Mouse (Mus musculus) limb, embryonic 14.5 days (tissue): ENCODE data around the gene Ms4a4c. TPM values are rescaled to one million over a fixed set of nuclear protein-coding genes. Genes with fewer than 3 reads are reported as not detected.

Source experiments
- ATAC-seq: fragments of 200-750 bp; cut with Nextera tagmentation; 2 replicates; pipeline ENCODE4 v1.8.0; 2017; ENCODE audit warnings: low read depth, moderate number of reproducible peaks, moderate TSS enrichment; ENCODE audit not compliant: low FRiP score
- DNase-seq: peaks from one replicate; pipeline ENCODE4 v3.0.0-alpha.2; 2015; ENCODE audit warnings: low spot score
- H3K27ac ChIP-seq: fragments of 300-500 bp; sonication (generic); replicated peaks from 2 replicates; pipeline ENCODE4 v1.5.1; 2014; ENCODE audit warnings: low read depth, mild to moderate bottlenecking, low read length, moderate library complexity, mixed read lengths
- H3K27me3 ChIP-seq: fragments of 300-500 bp; sonication (generic); 2 replicates; pipeline ENCODE4 v1.6.1; 2014; ENCODE audit warnings: low read length, mixed read lengths; ENCODE audit not compliant: control insufficient read depth, insufficient read depth
- H3K36me3 ChIP-seq: fragments of 300-500 bp; sonication (generic); 2 replicates; pipeline ENCODE4 v1.6.1; 2014; ENCODE audit warnings: mild to moderate bottlenecking, low read length, moderate library complexity, mixed read lengths; ENCODE audit not compliant: control insufficient read depth, insufficient read depth
- H3K4me1 ChIP-seq: fragments of 300-500 bp; sonication (generic); 2 replicates; pipeline ENCODE4 v1.6.1; 2014; ENCODE audit warnings: antibody characterized with exemption, low read length, mixed read lengths; ENCODE audit not compliant: control insufficient read depth, insufficient read depth
- H3K4me2 ChIP-seq: fragments of 300-500 bp; sonication (generic); replicated peaks from 2 replicates; pipeline ENCODE4 v1.6.1; 2014; ENCODE audit warnings: low read depth, mild to moderate bottlenecking, low read length, moderate library complexity; ENCODE audit not compliant: severe bottlenecking
- H3K4me3 ChIP-seq: fragments of 300-500 bp; sonication (generic); replicated peaks from 2 replicates; pipeline ENCODE4 v1.5.1; 2014; ENCODE audit warnings: low read length
- H3K9ac ChIP-seq: fragments of 300-500 bp; sonication (generic); 2 replicates; pipeline ENCODE4 v1.6.1; 2014; ENCODE audit warnings: mild to moderate bottlenecking, low read depth, low read length, moderate library complexity; ENCODE audit not compliant: severe bottlenecking
- H3K9me3 ChIP-seq: fragments of 300-500 bp; sonication (generic); 2 replicates; pipeline ENCODE4 v1.6.1; 2016; ENCODE audit warnings: low read length; ENCODE audit not compliant: control insufficient read depth
- POLR2A ChIP-seq: fragments of 200-500 bp; IDR thresholded peaks from 2 replicates; pipeline ENCODE4 v1.8.0; 2012; ENCODE audit warnings: inconsistent platforms, mild to moderate bottlenecking, moderate library complexity, borderline replicate concordance; ENCODE audit not compliant: insufficient read depth, insufficient read length; ENCODE audit errors: extremely low read depth
- WGBS: fragments of 180-500 bp; shearing (Covaris S2); extraction: QIAGEN DNeasy Blood & Tissue Kit; methylation state at CpG from one replicate; pipeline ENCODE4 v1.1.7; 2014; 5-methylcytosine and 5-hydroxymethylcytosine counted together
- polyA plus RNA-seq, 2 experiments: library from polyadenylated mRNA; depleted of rRNA in 1 of 2; stranded (reverse) in 1 of 2; unstranded in 1 of 2; fragments of >200 nt; fragmentation: Nextera tagmentation in 1 of 2; extraction: Ambion mirVana in 1 of 2; gene quantifications; 2 replicates each; pipeline versions ENCODE4 v1.2.1 to v1.2.3; 2012 to 2014

Ms4a4c gene
- polyA plus RNA-seq (2012; rRNA removed) (0.49 and 0.60 TPM in 2 replicates), polyA plus RNA-seq (2014; fragmentation: Nextera tagmentation; extraction: Ambion mirVana) (0.69 and 2.2 TPM in 2 replicates)

DNA sequence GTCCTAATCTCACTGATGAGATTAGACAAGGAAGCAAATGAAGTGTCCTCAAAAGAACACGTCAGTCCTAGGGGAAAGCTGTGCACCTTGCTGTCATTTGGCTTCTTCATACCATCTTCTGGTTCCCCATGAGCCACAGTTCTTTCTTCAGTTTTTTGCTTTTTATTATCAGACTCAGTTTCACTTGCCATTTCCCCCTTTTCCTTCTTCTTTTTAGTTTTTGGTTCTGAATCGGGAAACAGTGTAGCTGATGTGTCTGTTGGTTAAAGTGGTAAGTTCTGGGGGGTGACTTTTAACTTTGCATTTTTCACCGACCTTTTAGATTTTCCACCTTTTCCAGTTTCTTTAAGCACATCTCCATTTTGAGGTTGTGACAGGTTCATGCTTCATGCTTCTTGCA lies at the start of gene Ms4a4c:
TSS of gene Ms4a4c (plus strand) at position 244 of the 400 bp plus-strand sequence.
- Histone ChIP-seq H3K9me3 (no peaks in the 10 kb centered on the region), H3K4me1 (no peaks in the 10 kb centered on the region), H3K36me3 (no peaks in the 10 kb centered on the region), H3K4me3 (no peak within 1 kb of the TSS), H3K4me2 (no peak within 1 kb of the TSS), H3K27me3 (no peaks in the 10 kb centered on the region), H3K27ac (no peak within 1 kb of the TSS), H3K9ac (no peak within 1 kb of the TSS)
- DNase-seq (no peak), ATAC-seq (no peak)
- no peak for TF ChIP-seq POLR2A
- 76% methylated on average over 3 of the region's 3 CpGs for WGBS

- WGBS, result 77% methylated on average over 7 of the region's 7 CpGs
- H3K4me3 ChIP-seq, result no peak overlapping the region
- no peak for ATAC-seq
Observed at GRCm38 (mm10) chr19:11355730-11356129, 48.8 kb upstream of the Ms4a4c start.

DNA sequence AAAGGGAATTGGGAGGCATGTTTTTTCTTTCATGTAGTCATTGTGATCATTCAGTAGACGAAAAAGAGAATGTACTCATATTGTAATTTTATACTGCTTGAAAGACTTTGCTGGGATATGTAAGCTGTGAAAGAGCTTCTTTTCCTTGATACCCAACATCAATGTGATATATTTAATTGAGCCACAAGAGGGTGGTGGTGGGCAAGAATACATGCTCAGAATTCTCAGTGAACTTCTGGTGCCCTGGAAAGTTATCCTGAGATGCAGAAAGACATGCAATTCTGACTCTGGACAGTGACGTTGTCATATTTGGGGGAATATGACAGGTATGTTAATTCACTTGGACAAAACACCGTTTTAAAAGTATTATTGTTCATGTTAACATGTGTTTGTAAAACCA lies 44.5 kb upstream of the Ms4a4c start:
- Histone ChIP-seq H3K9ac (no peak overlapping the region), H3K27me3 (no peaks in the 10 kb centered on the region), H3K36me3 (no peaks in the 10 kb centered on the region), H3K9me3 (no peaks in the 10 kb centered on the region), H3K4me1 (no peaks in the 10 kb centered on the region), H3K27ac (no peak overlapping the region), H3K4me3 (no peak overlapping the region), H3K4me2 (no peak overlapping the region)
- ATAC-seq (no peak), DNase-seq (no peak)
- no peak for TF ChIP-seq POLR2A
- WGBS, result 61% methylated on average over 3 of the region's 3 CpGs

More at GRCm38 (mm10) chr19:11355730-11356129, 48.8 kb upstream of the Ms4a4c start:
- Histone ChIP-seq H3K9me3 (no peaks in the 10 kb centered on the region), H3K27me3 (no peaks in the 10 kb centered on the region), H3K4me1 (no peaks in the 10 kb centered on the region), H3K9ac (no peak overlapping the region), H3K36me3 (no peaks in the 10 kb centered on the region), H3K4me2 (no peak overlapping the region), H3K27ac (no peak overlapping the region)
- DNase-seq, result no peak
- no peak for TF ChIP-seq POLR2A

- Histone ChIP-seq H3K4me1 (no peaks in the 10 kb centered on the region), H3K9ac (no peak overlapping the region)
- DNase-seq, result no peak
Observed at GRCm38 (mm10) chr19:11362002-11362401, 42.6 kb upstream of the Ms4a4c start.

GRCm38 (mm10) chr19:11368310-11368709 lies 36.3 kb upstream of the Ms4a4c start:
- Histone ChIP-seq H3K36me3 (no peaks in the 10 kb centered on the region), H3K4me1 (no peaks in the 10 kb centered on the region), H3K27me3 (no peaks in the 10 kb centered on the region), H3K4me2 (no peak overlapping the region), H3K9me3 (no peaks in the 10 kb centered on the region), H3K4me3 (no peak overlapping the region), H3K27ac (no peak overlapping the region), H3K9ac (no peak overlapping the region)
- WGBS, result 74% methylated on average over 3 of the region's 3 CpGs
- no peak for TF ChIP-seq POLR2A
- DNase-seq, result no peak
- no peak for ATAC-seq

More at GRCm38 (mm10) chr19:11362002-11362401, 42.6 kb upstream of the Ms4a4c start:
- H3K27me3 ChIP-seq, result no peaks in the 10 kb centered on the region
- no peak overlapping the region for H3K27ac ChIP-seq
- no peaks in the 10 kb centered on the region for H3K9me3 ChIP-seq
- no peaks in the 10 kb centered on the region for H3K36me3 ChIP-seq
- no peak for ATAC-seq
- H3K4me3 ChIP-seq, result no peak overlapping the region
- no peak overlapping the region for H3K4me2 ChIP-seq
- TF ChIP-seq POLR2A, result no peak

DNA sequence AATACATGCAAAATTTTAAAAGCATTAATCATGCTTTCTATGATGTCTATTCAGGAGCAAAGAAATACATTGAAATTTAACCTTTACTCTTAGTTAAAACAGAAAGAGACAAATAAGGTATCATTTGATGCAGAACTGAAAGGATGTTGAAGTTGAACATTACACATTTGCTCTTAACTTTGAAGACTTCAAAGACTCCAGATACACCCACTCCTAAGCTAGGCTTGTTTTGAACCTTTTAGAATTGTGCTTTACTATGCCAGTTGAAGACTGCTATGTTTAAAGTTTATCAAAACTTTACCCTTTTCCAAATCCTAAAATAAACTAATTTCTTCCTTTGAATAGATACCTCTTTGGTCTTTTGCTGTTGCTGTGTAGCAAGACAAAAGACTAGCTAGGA lies 33.4 kb upstream of the Ms4a4c start:
- Histone ChIP-seq H3K36me3 (no peaks in the 10 kb centered on the region), H3K4me2 (no peak overlapping the region), H3K4me1 (no peaks in the 10 kb centered on the region), H3K9me3 (no peaks in the 10 kb centered on the region), H3K9ac (no peak overlapping the region), H3K4me3 (no peak overlapping the region), H3K27me3 (no peaks in the 10 kb centered on the region), H3K27ac (no peak overlapping the region)
- DNase-seq (no peak), ATAC-seq (no peak)
- TF ChIP-seq POLR2A, result no peak
